Mouse (Mus musculus) neural tube, embryonic 14.5 days (tissue): Measurements from ENCODE around the gene Susd3. TPM values are rescaled to one million over a fixed set of nuclear protein-coding genes. Genes with fewer than 3 reads are reported as not detected.

Experiments
- polyA plus RNA-seq: library from polyadenylated mRNA; unstranded; fragments of >200 nt; fragmentation: Nextera tagmentation; extraction: Ambion mirVana; gene quantifications from 2 replicates; pipeline ENCODE4 v1.2.1, GENCODE M21; 2014

The Susd3 gene
- polyA plus RNA-seq, 1 experiment from 2014 or later: 0.56 TPM

Other genes starting within 250 kb of the Susd3 start
- 26.5 and 33.1 TPM in 2 replicates for gene Wnk2, start 100.7 kb downstream of the Susd3 start, polyA plus RNA-seq
- gene Ninj1, start 61.2 kb downstream of the Susd3 start, polyA plus RNA-seq: 29.0 and 34.8 TPM in 2 replicates
- gene Card19, start 32.7 kb downstream of the Susd3 start, polyA plus RNA-seq: 35.7 and 37.3 TPM in 2 replicates
- 2.2 and 2.4 TPM in 2 replicates for gene Fgd3, start 71.6 kb upstream of the Susd3 start, polyA plus RNA-seq
- 27.6 and 38.6 TPM in 2 replicates for gene Bicd2, start 92.9 kb upstream of the Susd3 start, polyA plus RNA-seq
- gene Ippk, start 172.5 kb upstream of the Susd3 start, polyA plus RNA-seq: 14.8 and 15.8 TPM in 2 replicates
- gene Tes3-ps, start 244.6 kb upstream of the Susd3 start, polyA plus RNA-seq: 0.71 and 0.73 TPM in 2 replicates